Mouse (Mus musculus): ENCODE data around the gene 4931422A03Rik. TPM values are rescaled to one million over a fixed set of nuclear protein-coding genes. Genes with fewer than 3 reads are reported as not detected.

The 4931422A03Rik gene
- polyA plus RNA-seq, 1 experiment, result not detected

DNA sequence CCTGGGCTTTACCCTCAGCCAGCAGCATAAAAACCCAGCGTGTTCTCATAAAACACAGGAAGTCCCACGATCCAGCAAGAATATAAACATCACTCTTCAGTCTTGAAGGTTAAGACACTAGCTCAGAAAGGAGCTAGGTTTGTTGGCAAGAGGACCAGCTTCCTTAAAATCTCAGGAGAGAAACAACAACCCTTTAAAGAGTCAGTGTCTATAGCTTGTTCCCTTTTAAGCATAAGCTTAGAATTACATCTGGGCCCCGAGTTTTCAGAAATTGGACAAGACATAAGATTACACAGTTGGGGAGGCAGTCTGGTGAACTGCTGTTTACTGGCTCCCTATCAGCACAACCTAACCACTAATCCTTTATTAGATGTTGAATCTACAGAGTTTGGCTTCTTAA lies 56.3 kb downstream of the 4931422A03Rik start:
- H3K4me1 ChIP-seq (replicated peaks; ENCODE audit: control insufficient read depth, insufficient read depth, low read length), result peaks cover 9% of the 10 kb centered on the region
- no peak for DNase-seq
- WGBS, result 12% methylated on average over 3 of the region's 3 CpGs
- no peaks in the 10 kb centered on the region for H3K36me3 ChIP-seq (ENCODE audit: control insufficient read depth, insufficient read depth, low read length)
- peaks cover 19% of the 10 kb centered on the region for H3K27me3 ChIP-seq (ENCODE audit: control insufficient read depth, insufficient read depth, low read length)
- no peak overlapping the region for H3K27ac ChIP-seq (ENCODE audit: control insufficient read depth, insufficient read depth, low read length)
- H3K4me3 ChIP-seq (ENCODE audit: control insufficient read depth, insufficient read depth, low read length), result no peak overlapping the region
- TF ChIP-seq POLR2A (IDR thresholded peaks at IDR 0.05; ENCODE audit: control insufficient read depth, extremely low read depth, insufficient read depth, low read length, poor library complexity) (no peak), CTCF (IDR thresholded peaks at IDR 0.05; ENCODE audit: borderline replicate concordance, control insufficient read depth, extremely low read depth, insufficient read depth, low read length, poor library complexity) (no peak)

DNA sequence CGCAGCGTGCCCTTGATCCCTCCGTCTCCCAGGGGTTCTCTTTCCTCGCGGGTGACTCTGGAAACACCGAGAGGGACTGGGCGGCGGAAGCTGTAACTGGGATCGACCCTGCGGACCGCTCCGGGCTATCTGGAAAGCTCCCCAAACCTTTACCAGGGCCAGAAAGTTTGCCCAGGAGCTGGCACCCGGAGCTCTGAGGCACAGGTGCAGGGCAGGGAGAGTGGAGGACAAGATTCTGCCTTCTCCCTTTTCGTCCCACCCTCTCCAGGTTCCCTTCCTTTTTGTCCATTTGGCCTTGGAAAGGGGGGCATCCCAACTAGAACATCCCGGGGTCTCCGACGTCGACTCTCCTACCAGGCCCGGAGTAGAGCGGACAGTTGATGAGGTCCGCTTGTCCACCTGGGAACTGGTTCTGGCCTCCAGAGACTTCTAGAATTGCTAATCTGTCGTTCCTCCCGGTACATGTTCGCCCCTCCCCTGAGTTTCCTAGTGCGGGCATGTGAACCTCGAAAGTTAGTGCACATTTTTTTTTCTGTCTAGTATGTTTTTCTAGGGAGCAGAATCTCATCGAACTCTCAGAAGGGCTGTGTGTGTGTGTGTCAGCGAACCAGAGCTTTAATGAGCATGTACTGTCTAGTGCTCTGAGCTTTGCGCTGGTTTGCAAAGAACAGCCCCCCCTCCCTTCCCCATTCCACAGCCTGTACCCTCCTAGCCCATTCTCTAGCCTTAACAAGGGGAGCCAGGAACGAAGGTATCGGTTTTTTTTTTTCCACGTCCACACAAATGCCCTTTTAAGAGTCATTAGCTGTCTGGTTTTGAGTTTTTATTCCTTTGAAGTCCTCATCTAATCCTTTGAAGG lies 57.1 kb downstream of the 4931422A03Rik start:
- TF ChIP-seq CTCF (IDR thresholded peaks at IDR 0.05; ENCODE audit: borderline replicate concordance, control insufficient read depth, extremely low read depth, insufficient read depth, low read length, poor library complexity), result no peak
- no peak for TF ChIP-seq POLR2A (IDR thresholded peaks at IDR 0.05; ENCODE audit: control insufficient read depth, extremely low read depth, insufficient read depth, low read length, poor library complexity)
- H3K27me3 ChIP-seq (ENCODE audit: control insufficient read depth, insufficient read depth, low read length), result peaks cover 19% of the 10 kb centered on the region
- no peaks in the 10 kb centered on the region for H3K36me3 ChIP-seq (ENCODE audit: control insufficient read depth, insufficient read depth, low read length)
- H3K27ac ChIP-seq (ENCODE audit: control insufficient read depth, insufficient read depth, low read length), result no peak overlapping the region
- peak overlapping the region; percentile 49 for H3K4me3 ChIP-seq (ENCODE audit: control insufficient read depth, insufficient read depth, low read length)
- H3K4me1 ChIP-seq (replicated peaks; ENCODE audit: control insufficient read depth, insufficient read depth, low read length), result peaks cover 9% of the 10 kb centered on the region
- 4% methylated on average over 32 of the region's 32 CpGs for WGBS
- no peak for DNase-seq

DNA sequence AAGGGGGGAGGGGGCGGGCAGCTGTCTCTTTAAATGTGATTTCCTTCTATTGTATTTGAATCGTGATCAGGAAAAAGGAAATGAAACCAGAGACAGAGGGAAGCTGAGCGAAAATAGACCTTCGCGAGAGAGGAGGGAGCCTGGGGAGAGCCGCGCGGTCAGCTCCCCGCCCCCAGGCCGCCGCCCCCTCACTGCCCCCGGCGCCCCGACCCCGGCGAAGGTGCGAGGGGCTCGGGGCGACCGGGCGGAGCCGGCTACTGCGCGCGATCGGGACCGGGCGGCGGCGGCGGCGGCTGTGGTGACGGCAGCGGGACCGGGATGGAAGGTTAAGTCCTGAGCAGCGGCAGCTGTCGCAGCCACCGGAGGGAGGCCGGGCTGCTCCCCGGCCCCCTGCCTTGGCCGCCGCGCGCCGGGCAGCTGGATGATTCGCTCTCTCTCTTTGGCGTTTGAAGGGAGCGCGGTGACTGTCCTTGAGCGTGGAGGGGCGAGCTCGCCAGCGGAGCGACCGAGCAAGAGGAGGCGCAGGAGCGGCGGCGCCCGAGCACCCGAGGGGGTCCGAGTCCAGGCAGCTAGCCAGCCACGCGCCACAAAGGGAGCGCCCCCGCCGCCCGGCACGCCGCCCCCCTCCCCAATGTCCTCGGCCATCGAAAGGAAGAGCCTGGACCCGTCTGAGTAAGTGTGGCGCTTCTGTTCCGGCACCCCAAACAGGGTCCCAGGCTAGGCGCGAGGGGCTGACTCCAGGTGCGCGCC lies 57.9 kb downstream of the 4931422A03Rik start:
- no peak overlapping the region for H3K27ac ChIP-seq (ENCODE audit: control insufficient read depth, insufficient read depth, low read length)
- no peak for TF ChIP-seq POLR2A (IDR thresholded peaks at IDR 0.05; ENCODE audit: control insufficient read depth, extremely low read depth, insufficient read depth, low read length, poor library complexity)
- peak; percentile 11 for DNase-seq
- WGBS, result under 1% methylated on average over 77 of the region's 79 CpGs
- peak overlapping the region; percentile 49 for H3K4me3 ChIP-seq (ENCODE audit: control insufficient read depth, insufficient read depth, low read length)
- H3K4me1 ChIP-seq (replicated peaks; ENCODE audit: control insufficient read depth, insufficient read depth, low read length), result peaks cover 7% of the 10 kb centered on the region
- no peaks in the 10 kb centered on the region for H3K36me3 ChIP-seq (ENCODE audit: control insufficient read depth, insufficient read depth, low read length)
- H3K27me3 ChIP-seq (ENCODE audit: control insufficient read depth, insufficient read depth, low read length), result peaks cover 19% of the 10 kb centered on the region

DNA sequence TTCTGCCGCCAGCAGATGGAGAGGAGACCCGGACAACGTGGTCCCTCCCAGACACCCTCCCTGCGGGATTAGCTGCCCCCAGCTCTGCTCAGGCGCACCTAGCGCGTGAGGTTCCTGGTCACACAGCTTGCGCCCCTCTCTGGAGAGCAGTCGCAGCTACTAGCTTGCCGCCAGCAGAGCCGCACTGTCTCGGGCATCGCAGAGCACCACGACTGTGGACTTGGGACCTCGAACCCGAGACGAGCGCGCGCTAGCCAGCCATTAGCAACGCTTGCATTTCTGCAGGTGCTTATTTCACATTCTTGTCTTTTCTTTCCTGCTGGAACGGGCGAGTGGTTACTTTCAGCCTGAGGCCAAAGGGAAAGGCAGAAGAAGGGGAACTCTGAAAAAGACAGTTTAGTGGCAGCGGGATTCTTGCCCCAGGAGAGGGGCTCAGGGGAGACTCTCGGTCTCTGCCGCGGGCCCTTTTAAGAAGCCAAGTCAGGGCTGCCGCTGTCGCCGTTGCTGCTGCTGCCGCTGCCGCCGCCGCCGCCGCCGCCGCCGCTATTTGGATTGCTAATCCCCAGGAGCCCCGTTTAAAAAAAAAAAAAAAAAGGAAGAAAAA lies 58.6 kb downstream of the 4931422A03Rik start:
- TF ChIP-seq CTCF (IDR thresholded peaks at IDR 0.05; ENCODE audit: borderline replicate concordance, control insufficient read depth, extremely low read depth, insufficient read depth, low read length, poor library complexity), result no peak
- no peak for TF ChIP-seq POLR2A (IDR thresholded peaks at IDR 0.05; ENCODE audit: control insufficient read depth, extremely low read depth, insufficient read depth, low read length, poor library complexity)
- peak; percentile 19 for DNase-seq
- peak overlapping the region; percentile 49 for H3K4me3 ChIP-seq (ENCODE audit: control insufficient read depth, insufficient read depth, low read length)
- H3K27ac ChIP-seq (ENCODE audit: control insufficient read depth, insufficient read depth, low read length), result no peak overlapping the region; the same call in 1 of the 2 replicates
- 1% methylated on average over 40 of the region's 40 CpGs for WGBS
- H3K36me3 ChIP-seq (ENCODE audit: control insufficient read depth, insufficient read depth, low read length), result no peaks in the 10 kb centered on the region
- peaks cover 19% of the 10 kb centered on the region for H3K27me3 ChIP-seq (ENCODE audit: control insufficient read depth, insufficient read depth, low read length)
- peaks cover 5% of the 10 kb centered on the region for H3K4me1 ChIP-seq (replicated peaks; ENCODE audit: control insufficient read depth, insufficient read depth, low read length)

DNA sequence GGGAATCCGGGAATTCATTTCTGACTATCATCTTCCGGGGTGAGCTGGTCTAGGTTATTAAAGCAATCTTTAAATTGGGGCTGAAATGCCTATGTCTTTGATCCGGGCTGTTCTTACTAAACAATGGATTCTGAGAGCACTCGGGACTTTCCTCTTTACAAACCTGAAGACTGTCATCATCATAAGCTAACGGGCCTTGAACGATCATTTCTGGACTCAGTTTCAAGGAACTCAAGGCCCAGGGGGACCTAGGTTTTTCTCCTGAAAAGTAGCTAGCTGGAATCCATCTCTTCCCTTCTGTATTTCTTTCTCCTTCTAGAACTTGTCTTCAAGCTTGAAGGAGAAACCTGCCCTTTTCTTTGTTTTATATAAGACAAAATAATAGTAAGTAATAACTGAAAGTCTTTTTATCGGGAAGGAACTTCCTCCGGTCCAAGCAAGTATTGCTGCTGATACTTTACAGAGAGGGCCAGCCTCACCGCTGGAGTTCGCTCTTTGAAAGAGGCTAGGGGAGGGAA lies 59.2 kb downstream of the 4931422A03Rik start:
- Histone ChIP-seq H3K4me1 (replicated peaks; ENCODE audit: control insufficient read depth, insufficient read depth, low read length) (peaks cover 5% of the 10 kb centered on the region), H3K4me3 (ENCODE audit: control insufficient read depth, insufficient read depth, low read length) (peak overlapping the region; percentile 49), H3K27me3 (ENCODE audit: control insufficient read depth, insufficient read depth, low read length) (peaks cover 19% of the 10 kb centered on the region), H3K27ac (ENCODE audit: control insufficient read depth, insufficient read depth, low read length) (no peak overlapping the region), H3K36me3 (ENCODE audit: control insufficient read depth, insufficient read depth, low read length) (no peaks in the 10 kb centered on the region)
- TF ChIP-seq CTCF (IDR thresholded peaks at IDR 0.05; ENCODE audit: borderline replicate concordance, control insufficient read depth, extremely low read depth, insufficient read depth, low read length, poor library complexity) (no peak), POLR2A (IDR thresholded peaks at IDR 0.05; ENCODE audit: control insufficient read depth, extremely low read depth, insufficient read depth, low read length, poor library complexity) (no peak)
- WGBS, result 20% methylated on average over 10 of the region's 10 CpGs
- no peak for DNase-seq

DNA sequence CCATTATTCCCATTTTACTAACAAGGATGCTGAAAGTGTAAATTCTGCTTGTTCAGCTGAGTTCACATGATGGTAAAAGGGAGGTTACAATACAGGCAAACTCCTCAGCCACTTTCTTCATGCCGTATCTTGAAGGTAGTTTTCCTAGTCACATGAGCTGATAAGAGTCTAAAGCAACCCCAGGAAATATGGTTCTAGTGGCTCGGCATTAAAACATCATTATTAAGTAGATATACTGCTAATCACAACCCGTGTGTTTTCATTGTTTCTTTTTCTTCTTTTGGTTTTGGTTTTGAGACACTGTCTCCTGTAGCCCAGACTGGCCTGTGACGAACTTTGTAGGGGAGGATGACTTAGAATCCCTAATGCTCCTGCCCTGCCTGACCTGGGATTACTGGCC lies 60.0 kb downstream of the 4931422A03Rik start:
- no peak for TF ChIP-seq CTCF (IDR thresholded peaks at IDR 0.05; ENCODE audit: borderline replicate concordance, control insufficient read depth, extremely low read depth, insufficient read depth, low read length, poor library complexity)
- H3K4me3 ChIP-seq (ENCODE audit: control insufficient read depth, insufficient read depth, low read length), result no peak overlapping the region
- peaks cover 5% of the 10 kb centered on the region for H3K4me1 ChIP-seq (replicated peaks; ENCODE audit: control insufficient read depth, insufficient read depth, low read length)
- DNase-seq, result no peak
- no peak overlapping the region for H3K27ac ChIP-seq (ENCODE audit: control insufficient read depth, insufficient read depth, low read length)
- peaks cover 19% of the 10 kb centered on the region for H3K27me3 ChIP-seq (ENCODE audit: control insufficient read depth, insufficient read depth, low read length)
- no peaks in the 10 kb centered on the region for H3K36me3 ChIP-seq (ENCODE audit: control insufficient read depth, insufficient read depth, low read length)
- WGBS, result 80% methylated on average over 4 of the region's 4 CpGs
